Mouse (Mus musculus): ENCODE results near the gene Pus7. TPM values are rescaled to one million over a fixed set of nuclear protein-coding genes. Genes with fewer than 3 reads are reported as not detected.
A peak's percentile ranks its signal among the peaks of the same experiment; 100 is the strongest.
"Not testable (repeated sequence)": the region's sequence is repeated elsewhere in the genome, so short reads cannot be mapped to it uniquely, and the experiment has no call there.

The Pus7 gene
- polyA plus RNA-seq, 1 experiment from 2014 or later: 34.8 TPM

GRCm38 (mm10) chr5:23743261-23743660, 40.2 kb downstream of the Pus7 start:
- Histone ChIP-seq H3K4me2 (replicated peaks) (no peak overlapping the region), H3K36me3 (peaks cover 82% of the 10 kb centered on the region), H3K27me3 (no peaks in the 10 kb centered on the region), H3K9me3 (no peaks in the 10 kb centered on the region), H3K27ac (no peak overlapping the region), H3K4me3 (no peak overlapping the region), H3K4me1 (no peaks in the 10 kb centered on the region), H3K9ac (no peak overlapping the region)
- ATAC-seq (ENCODE audit: insufficient number of reproducible peaks, insufficient read depth, low FRiP score, low TSS enrichment): no peak
- 97% methylated on average over 12 of the region's 12 CpGs for WGBS

DNA sequence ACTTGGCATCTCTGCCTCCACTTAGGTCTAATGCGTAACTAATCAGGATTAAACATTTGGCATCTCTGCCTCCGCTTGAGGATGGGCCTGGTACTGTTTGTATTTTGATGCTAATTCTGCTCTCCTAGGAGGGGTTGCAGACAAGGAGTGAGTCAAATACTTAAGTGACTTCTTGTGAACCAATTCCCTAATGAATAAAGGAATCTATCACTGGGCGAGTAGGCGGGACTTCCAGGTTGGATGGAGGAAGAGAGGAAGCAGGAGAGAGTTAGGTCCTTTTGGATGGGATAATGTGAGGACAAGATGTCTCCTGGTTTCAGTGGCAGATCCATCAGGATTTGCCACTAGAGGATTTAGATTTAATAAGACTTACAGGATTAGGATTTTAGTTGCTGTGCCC, 46.4 kb downstream of the Pus7 start:
- no peak overlapping the region for H3K4me3 ChIP-seq
- 81% methylated on average over 4 of the region's 4 CpGs for WGBS

DNA sequence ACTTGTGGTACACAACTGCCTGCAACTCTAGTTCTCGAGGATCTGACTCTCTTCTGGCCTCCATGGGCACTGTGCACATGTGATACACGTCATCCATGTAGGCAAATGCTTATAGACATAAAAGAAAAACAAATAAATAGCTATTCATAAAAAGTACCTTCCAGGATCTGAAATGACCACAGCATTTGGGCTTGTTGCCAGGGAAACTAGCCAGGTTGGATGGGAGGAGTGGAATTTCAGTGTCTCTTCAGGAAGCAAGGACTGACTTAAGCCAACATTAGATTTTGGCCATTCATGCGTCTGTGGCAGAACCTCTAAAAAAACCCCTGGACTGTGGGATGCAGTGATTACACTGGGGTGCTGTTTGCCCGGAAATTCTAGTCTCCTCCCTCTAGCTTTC, 47.1 kb downstream of the Pus7 start:
- 75% methylated on average over 4 of the region's 4 CpGs for WGBS
- Histone ChIP-seq H3K4me2 (replicated peaks) (no peak overlapping the region), H3K4me3 (no peak overlapping the region), H3K36me3 (peaks cover 21% of the 10 kb centered on the region; the same call in 1 of the 2 replicates), H3K9ac (no peak overlapping the region), H3K9me3 (no peaks in the 10 kb centered on the region), H3K27ac (no peak overlapping the region), H3K4me1 (no peaks in the 10 kb centered on the region), H3K27me3 (no peaks in the 10 kb centered on the region)
- no peak for ATAC-seq (ENCODE audit: insufficient number of reproducible peaks, insufficient read depth, low FRiP score, low TSS enrichment)

More for the DNA sequence above, 46.4 kb downstream of the Pus7 start:
- no peak for ATAC-seq (ENCODE audit: insufficient number of reproducible peaks, insufficient read depth, low FRiP score, low TSS enrichment)
- Histone ChIP-seq H3K27me3 (no peaks in the 10 kb centered on the region), H3K9me3 (no peaks in the 10 kb centered on the region), H3K4me1 (no peaks in the 10 kb centered on the region), H3K9ac (no peak overlapping the region), H3K36me3 (peaks cover 29% of the 10 kb centered on the region), H3K4me2 (replicated peaks) (no peak overlapping the region), H3K27ac (no peak overlapping the region)

DNA sequence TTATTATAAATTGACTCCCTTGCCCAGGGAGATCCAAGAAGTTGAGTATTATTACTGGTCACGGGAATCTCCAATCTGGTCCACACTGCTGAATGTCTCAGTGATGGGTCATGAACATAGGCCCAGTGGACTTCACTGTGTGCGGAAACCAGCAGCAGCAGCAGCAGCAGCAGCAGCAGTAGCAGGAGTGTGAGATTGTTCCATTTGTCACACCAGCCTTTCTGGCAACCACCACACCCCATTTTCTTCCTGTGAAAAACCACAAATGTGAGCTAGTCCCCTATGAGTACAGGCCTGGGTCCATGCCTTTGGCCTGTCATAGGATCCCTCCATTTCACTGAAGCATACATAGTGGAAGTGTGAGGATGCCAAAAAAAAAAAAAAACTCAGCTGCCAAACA, 61.6 kb downstream of the Pus7 start:
- WGBS: 88% methylated on average over 2 of the region's 2 CpGs
- no peak for ATAC-seq (ENCODE audit: insufficient number of reproducible peaks, insufficient read depth, low FRiP score, low TSS enrichment)
- no peak overlapping the region for H3K9ac ChIP-seq
- H3K27ac ChIP-seq: no peak overlapping the region
- no peaks in the 10 kb centered on the region for H3K4me1 ChIP-seq
- no peaks in the 10 kb centered on the region for H3K36me3 ChIP-seq
- no peaks in the 10 kb centered on the region for H3K27me3 ChIP-seq
- H3K9me3 ChIP-seq: no peaks in the 10 kb centered on the region
- H3K4me3 ChIP-seq: no peak overlapping the region
- no peak overlapping the region for H3K4me2 ChIP-seq (replicated peaks)

- 72% methylated on average over 4 of the region's 4 CpGs for WGBS
- no peak overlapping the region for H3K4me2 ChIP-seq (replicated peaks)
- H3K9me3 ChIP-seq: no peaks in the 10 kb centered on the region
- ATAC-seq (ENCODE audit: insufficient number of reproducible peaks, insufficient read depth, low FRiP score, low TSS enrichment): no peak
- H3K4me3 ChIP-seq: no peak overlapping the region
- H3K4me1 ChIP-seq: no peaks in the 10 kb centered on the region
- H3K36me3 ChIP-seq: no peaks in the 10 kb centered on the region
- H3K27ac ChIP-seq: no peak overlapping the region
- H3K9ac ChIP-seq: no peak overlapping the region
- no peaks in the 10 kb centered on the region for H3K27me3 ChIP-seq
These were observed 64.6 kb downstream of the Pus7 start for GRCm38 (mm10) chr5:23718881-23719328.

- no peaks in the 10 kb centered on the region for H3K36me3 ChIP-seq
- H3K9me3 ChIP-seq: no peaks in the 10 kb centered on the region
- WGBS: 84% methylated on average over 1 of the region's 1 CpGs
- no peaks in the 10 kb centered on the region for H3K4me1 ChIP-seq
- ATAC-seq (ENCODE audit: insufficient number of reproducible peaks, insufficient read depth, low FRiP score, low TSS enrichment): no peak
- no peak overlapping the region for H3K4me2 ChIP-seq (replicated peaks)
- no peak overlapping the region for H3K9ac ChIP-seq
- no peaks in the 10 kb centered on the region for H3K27me3 ChIP-seq
- no peak overlapping the region for H3K27ac ChIP-seq
- H3K4me3 ChIP-seq: no peak overlapping the region
These were observed 65.4 kb downstream of the Pus7 start for GRCm38 (mm10) chr5:23718182-23718534.

- Histone ChIP-seq H3K4me1 (no peaks in the 10 kb centered on the region), H3K4me3 (no peak overlapping the region), H3K9ac (no peak overlapping the region), H3K36me3 (no peaks in the 10 kb centered on the region), H3K9me3 (no peaks in the 10 kb centered on the region), H3K27me3 (no peaks in the 10 kb centered on the region), H3K27ac (no peak overlapping the region), H3K4me2 (replicated peaks) (no peak overlapping the region)
- ATAC-seq (ENCODE audit: insufficient number of reproducible peaks, insufficient read depth, low FRiP score, low TSS enrichment): no peak
- WGBS: 74% methylated on average over 3 of the region's 3 CpGs
These were observed 65.9 kb downstream of the Pus7 start for GRCm38 (mm10) chr5:23717469-23718181.

GRCm38 (mm10) chr5:23713401-23714335, 69.8 kb downstream of the Pus7 start:
- Histone ChIP-seq H3K4me2 (replicated peaks) (no peak overlapping the region), H3K4me3 (no peak overlapping the region), H3K4me1 (no peaks in the 10 kb centered on the region), H3K9ac (no peak overlapping the region), H3K27ac (no peak overlapping the region), H3K36me3 (peaks cover 21% of the 10 kb centered on the region), H3K27me3 (no peaks in the 10 kb centered on the region), H3K9me3 (peaks cover 22% of the 10 kb centered on the region; the same call in 1 of the 2 replicates)
- WGBS: 88% methylated on average over 8 of the region's 8 CpGs
- ATAC-seq (ENCODE audit: insufficient number of reproducible peaks, insufficient read depth, low FRiP score, low TSS enrichment): no peak

GRCm38 (mm10) chr5:23712130-23713001, 71.1 kb downstream of the Pus7 start:
- no peaks in the 10 kb centered on the region for H3K27me3 ChIP-seq
- H3K4me3 ChIP-seq: peak overlapping the region; percentile 68
- H3K9me3 ChIP-seq: peaks cover 33% of the 10 kb centered on the region
- H3K9ac ChIP-seq: peak overlapping the region; percentile 74
- H3K4me2 ChIP-seq (replicated peaks): peak overlapping the region; percentile 62
- peak overlapping the region; percentile 42; the same call in 1 of the 2 replicates for H3K27ac ChIP-seq
- WGBS: 4% methylated on average over 59 of the region's 60 CpGs
- peak; percentile 99 for ATAC-seq (ENCODE audit: insufficient number of reproducible peaks, insufficient read depth, low FRiP score, low TSS enrichment)
- no peaks in the 10 kb centered on the region for H3K4me1 ChIP-seq
- peaks cover 33% of the 10 kb centered on the region for H3K36me3 ChIP-seq

- WGBS: 67% methylated on average over 6 of the region's 6 CpGs
- H3K27ac ChIP-seq; H3K27me3 ChIP-seq; H3K4me1 ChIP-seq; ATAC-seq (ENCODE audit: insufficient number of reproducible peaks, insufficient read depth, low FRiP score, low TSS enrichment): not testable (repeated sequence)
- H3K9ac ChIP-seq: peak overlapping the region; percentile 74
- peak overlapping the region; percentile 68 for H3K4me3 ChIP-seq
- peaks cover 40% of the 10 kb centered on the region for H3K36me3 ChIP-seq
- peak overlapping the region; percentile 62 for H3K4me2 ChIP-seq (replicated peaks)
- peaks cover 39% of the 10 kb centered on the region for H3K9me3 ChIP-seq
These were observed 71.8 kb downstream of the Pus7 start for GRCm38 (mm10) chr5:23711671-23712129.

DNA sequence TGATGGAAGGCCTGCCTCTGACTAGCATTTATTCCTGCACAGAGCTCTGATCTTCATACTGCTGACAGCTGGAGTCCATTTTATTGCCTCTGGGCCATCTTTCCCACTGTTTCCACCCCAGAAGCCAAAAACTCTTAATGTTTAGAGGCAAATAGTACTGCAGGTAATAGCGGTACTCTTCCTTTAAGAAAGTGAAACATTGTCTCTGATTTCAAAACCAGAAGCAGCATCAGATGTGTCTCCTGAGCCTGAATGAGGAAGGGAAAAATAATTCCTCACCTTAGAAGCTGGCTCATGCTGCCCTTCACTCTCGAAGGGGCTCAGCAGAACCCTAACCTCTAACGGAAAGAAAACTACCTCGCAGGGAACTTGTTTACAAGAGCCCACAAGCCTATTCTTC, 72.3 kb downstream of the Pus7 start:
- Histone ChIP-seq H3K4me2 (replicated peaks) (no peak overlapping the region), H3K27me3 (no peaks in the 10 kb centered on the region), H3K9ac (no peak overlapping the region), H3K4me1 (no peaks in the 10 kb centered on the region), H3K36me3 (peaks cover 44% of the 10 kb centered on the region), H3K4me3 (peak overlapping the region; percentile 68; the same call in 1 of the 2 replicates), H3K9me3 (peaks cover 43% of the 10 kb centered on the region), H3K27ac (no peak overlapping the region)
- ATAC-seq (ENCODE audit: insufficient number of reproducible peaks, insufficient read depth, low FRiP score, low TSS enrichment): no peak
- 99% methylated on average over 4 of the region's 4 CpGs for WGBS

Measured in embryonic facial prominence, embryonic 12.5 days (tissue).